ENCODE assay signal across 8 mouse cellular contexts in the genomic region with DNA sequence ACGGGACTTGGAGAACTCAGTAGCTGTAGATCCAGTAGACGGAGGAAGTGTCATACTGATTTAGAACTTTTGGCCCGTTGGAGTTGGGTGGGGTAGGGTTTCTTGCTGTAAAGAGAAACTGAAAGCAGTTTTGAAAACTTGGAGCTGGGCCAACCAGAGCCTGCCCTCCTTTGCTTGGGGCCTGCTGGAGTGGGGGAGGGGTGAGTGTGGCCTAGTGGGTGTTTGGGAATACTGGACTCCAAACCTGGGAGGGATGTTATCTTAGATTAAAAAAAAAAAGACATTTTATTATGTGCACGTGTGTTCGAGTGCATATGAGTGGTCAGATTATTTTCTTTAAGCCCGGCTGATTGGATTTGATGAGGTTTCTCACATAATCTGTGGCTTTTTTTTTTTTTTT. TPM values are rescaled to one million over a fixed set of nuclear protein-coding genes. Genes with fewer than 3 reads are reported as not detected.
DNase-seq lines count a peak whose midpoint lies in the region; ATAC-seq and TF ChIP-seq lines count a peak whose summit lies in the region.

No protein-coding gene starts in this region.

- no peak overlapping the region for H3K9ac ChIP-seq in embryonic facial prominence, embryonic 12.5 days
- H3K9ac ChIP-seq in heart, embryonic 13.5 days: peak overlapping the region; percentile 78
- no peak overlapping the region for H3K9ac ChIP-seq in kidney, postnatal 0 days (ENCODE audit: low read depth, low read length)
- H3K9ac ChIP-seq in lung, embryonic 16.5 days (ENCODE audit: low read length): 0 out of 2 replicates have a peak overlapping the region, but pooled peaks have one; percentile 13

- H3K27me3 ChIP-seq in embryonic facial prominence, embryonic 12.5 days: no peaks in the 10 kb centered on the region
- no peaks in the 10 kb centered on the region for H3K27me3 ChIP-seq in heart, embryonic 13.5 days (replicated peaks)
- no peaks in the 10 kb centered on the region for H3K27me3 ChIP-seq in kidney, postnatal 0 days (ENCODE audit: insufficient read depth, low read length)
- no peaks in the 10 kb centered on the region for H3K27me3 ChIP-seq in lung, embryonic 16.5 days (ENCODE audit: control insufficient read depth, insufficient read depth, low read depth, low read length)

- no peak for ATAC-seq in embryonic facial prominence, embryonic 12.5 days (ENCODE audit: insufficient number of reproducible peaks, insufficient read depth, low FRiP score, low TSS enrichment)
- no peak for ATAC-seq in heart, embryonic 13.5 days (ENCODE audit: extremely low read depth, insufficient number of reproducible peaks, low FRiP score, low TSS enrichment)
- ATAC-seq in kidney, postnatal 0 days (replicated peaks; ENCODE audit: low FRiP score, low read depth): no peak
- peak; percentile 7; the same call in 1 of the 2 replicates for ATAC-seq in lung, embryonic 16.5 days (ENCODE audit: low read depth)

- no peaks in the 10 kb centered on the region for H3K9me3 ChIP-seq in embryonic facial prominence, embryonic 12.5 days
- no peaks in the 10 kb centered on the region for H3K9me3 ChIP-seq in heart, embryonic 13.5 days
- no peaks in the 10 kb centered on the region for H3K9me3 ChIP-seq in kidney, postnatal 0 days (replicated peaks; ENCODE audit: low read length)
- H3K9me3 ChIP-seq in lung, embryonic 16.5 days (ENCODE audit: control insufficient read depth, low read length): no peaks in the 10 kb centered on the region

- peak; percentile 68 to 79 for DNase-seq in CD8-positive naive resting alpha-beta T cell, adult 2 months (ENCODE audit: low read depth in 2 of 2, low spot score in 2 of 2)
- peak; percentile 92 for DNase-seq in adipocyte (ENCODE audit: low spot score)
- peak; percentile 75 for DNase-seq in kidney, postnatal 0 days (ENCODE audit: low spot score)
- peak; percentile 66 for DNase-seq in retina, embryonic 14.5 days (ENCODE audit: low spot score)
- DNase-seq in urinary bladder, postnatal 36 days (ENCODE audit: low spot score in 2 of 2): peak; percentile 55 to 81

- no peaks in the 10 kb centered on the region for H3K36me3 ChIP-seq in embryonic facial prominence, embryonic 12.5 days
- no peaks in the 10 kb centered on the region for H3K36me3 ChIP-seq in heart, embryonic 13.5 days
- no peaks in the 10 kb centered on the region for H3K36me3 ChIP-seq in kidney, postnatal 0 days (ENCODE audit: insufficient read depth, low read length)
- no peaks in the 10 kb centered on the region for H3K36me3 ChIP-seq in lung, embryonic 16.5 days (ENCODE audit: control insufficient read depth, insufficient read depth, low read length)

- no peak overlapping the region for H3K27ac ChIP-seq in embryonic facial prominence, embryonic 12.5 days
- peak overlapping the region; percentile 99 for H3K27ac ChIP-seq in heart, embryonic 13.5 days (replicated peaks)
- peak overlapping the region; percentile 70 for H3K27ac ChIP-seq in kidney, postnatal 0 days
- peak overlapping the region; percentile 77 for H3K27ac ChIP-seq in lung, embryonic 16.5 days (ENCODE audit: low read length)

- 0 out of 2 replicates have a peak overlapping the region, but pooled peaks have one; percentile 0 for H3K4me2 ChIP-seq in embryonic facial prominence, embryonic 12.5 days (replicated peaks)
- H3K4me2 ChIP-seq in heart, embryonic 13.5 days: peak overlapping the region; percentile 97
- H3K4me2 ChIP-seq in kidney, postnatal 0 days (ENCODE audit: low read length): peak overlapping the region; percentile 51
- peak overlapping the region; percentile 55 for H3K4me2 ChIP-seq in lung, embryonic 16.5 days (ENCODE audit: low read depth, low read length)

- no peak overlapping the region for H3K4me3 ChIP-seq in embryonic facial prominence, embryonic 12.5 days
- H3K4me3 ChIP-seq in heart, embryonic 13.5 days: peak overlapping the region; percentile 39
- 0 out of 2 replicates have a peak overlapping the region, but pooled peaks have one; percentile 13 for H3K4me3 ChIP-seq in kidney, postnatal 0 days (replicated peaks; ENCODE audit: low read depth, low read length)
- peak overlapping the region; percentile 23 for H3K4me3 ChIP-seq in lung, embryonic 16.5 days (ENCODE audit: low read length)

- TF ChIP-seq CTCF in kidney, postnatal 0 days (IDR thresholded peaks at IDR 0.05; ENCODE audit: low read depth): no peak

- peaks cover 16% of the 10 kb centered on the region for H3K4me1 ChIP-seq in embryonic facial prominence, embryonic 12.5 days
- peaks cover 47% of the 10 kb centered on the region for H3K4me1 ChIP-seq in heart, embryonic 13.5 days
- H3K4me1 ChIP-seq in kidney, postnatal 0 days (replicated peaks; ENCODE audit: insufficient read depth, low read length): peaks cover 8% of the 10 kb centered on the region; the same call in 1 of the 2 replicates
- H3K4me1 ChIP-seq in lung, embryonic 16.5 days (replicated peaks; ENCODE audit: control insufficient read depth, insufficient read depth, low read length): peaks cover 29% of the 10 kb centered on the region

- 33% methylated on average over 6 of the region's 6 CpGs for WGBS in embryonic facial prominence, embryonic 12.5 days
- 21% methylated on average over 6 of the region's 6 CpGs for WGBS in heart, embryonic 13.5 days
- WGBS in kidney, postnatal 0 days: 18% methylated on average over 6 of the region's 6 CpGs
- WGBS in lung, embryonic 16.5 days: 16% methylated on average over 6 of the region's 6 CpGs

RNA-seq across cellular contexts. Expression of a gene that starts 3.2 kb away (rescaled TPM):
- 2.3 and 2.7 TPM in 2 replicates for polyA plus RNA-seq in embryonic facial prominence, embryonic 12.5 days (2016; fragmentation: Nextera tagmentation; extraction: Ambion mirVana)
- polyA plus RNA-seq in heart, embryonic 13.5 days (2015; fragmentation: Nextera tagmentation; extraction: Ambion mirVana): 7.4 and 8.1 TPM in 2 replicates
- 4.7 TPM in 2 replicates for polyA plus RNA-seq in kidney, postnatal 0 days (2015; fragmentation: Nextera tagmentation; extraction: Ambion mirVana)
- 4.8 and 5.2 TPM in 2 replicates for polyA plus RNA-seq in lung, embryonic 16.5 days (2015; fragmentation: Nextera tagmentation; extraction: Ambion mirVana)

RNA-seq across cellular contexts. Expression of a gene that starts 30.6 kb away (rescaled TPM):
- 0.41 and 0.52 TPM in 2 replicates for polyA plus RNA-seq in embryonic facial prominence, embryonic 12.5 days (2016; fragmentation: Nextera tagmentation; extraction: Ambion mirVana)
- polyA plus RNA-seq in heart, embryonic 13.5 days (2015; fragmentation: Nextera tagmentation; extraction: Ambion mirVana): 0.13 and 0.25 TPM in 2 replicates
- polyA plus RNA-seq in kidney, postnatal 0 days (2015; fragmentation: Nextera tagmentation; extraction: Ambion mirVana): 0.13 and 0.22 TPM in 2 replicates
- polyA plus RNA-seq in lung, embryonic 16.5 days (2015; fragmentation: Nextera tagmentation; extraction: Ambion mirVana): 0.20 and 0.24 TPM in 2 replicates

Comparison
In these comparisons a context has a peak if more than half of its experiments do, and no peak if none do; other contexts are left out.
1. H3K4me2 ChIP-seq: peak in every context shown above with its lines; median percentile 97 in heart, embryonic 13.5 days; 55 in lung, embryonic 16.5 days; 51 in kidney, postnatal 0 days; 0 in embryonic facial prominence, embryonic 12.5 days.
2. H3K9ac ChIP-seq: peak in heart, embryonic 13.5 days (single experiment) and lung, embryonic 16.5 days (single experiment); none in embryonic facial prominence, embryonic 12.5 days (single experiment) and kidney, postnatal 0 days (single experiment).
3. Peak in every context shown above with its lines, with median percentiles within 50 percentile points of each other: DNase-seq.